Mouse (Mus musculus) adrenal gland, adult 2 months (tissue): Measurements from ENCODE around the gene Hist3h2a. TPM values are rescaled to one million over a fixed set of nuclear protein-coding genes. Genes with fewer than 3 reads are reported as not detected.

Experiments used
- DNase-seq: peaks from one replicate; pipeline ENCODE4 v3.0.0; 2021
- microRNA-seq, 2 experiments: library from miRNA; unstranded; fragments of <30 nt; microRNA quantifications; one replicate each; pipeline ENCODE4 v1.2.0; 2021
- polyA plus RNA-seq: library from polyadenylated mRNA; depleted of rRNA; stranded (reverse); fragments of >200 nt; gene quantifications from 2 replicates; pipeline ENCODE4 v1.2.3, GENCODE M21; 2012; rRNA removed
- total RNA-seq, 2 experiments: library from RNA; stranded (reverse); gene quantifications; 2 replicates each; pipeline ENCODE4 v1.2.3; 2021

Gene Hist3h2a
- total and polyA plus RNA-seq, 3 experiments = 13.5 to 26.3 (median 19.1) TPM

- no peak for DNase-seq
Measured at GRCm38 (mm10) chr11:58991911-58992310, 37.4 kb downstream of the Hist3h2a start.

GRCm38 (mm10) chr11:58993091-58993670 is 38.7 kb downstream of the Hist3h2a start:
- no peak for DNase-seq

GRCm38 (mm10) chr11:58994337-58994826 is 39.9 kb downstream of the Hist3h2a start:
- DNase-seq = peak; percentile 76

GRCm38 (mm10) chr11:58995061-58995806 is 40.7 kb downstream of the Hist3h2a start:
- no peak for DNase-seq

GRCm38 (mm10) chr11:58995807-58996370 is 41.4 kb downstream of the Hist3h2a start:
- DNase-seq = no peak

- DNase-seq = no peak
Measured at GRCm38 (mm10) chr11:58997541-58997940, 43.1 kb downstream of the Hist3h2a start.

GRCm38 (mm10) chr11:58999158-58999557 is 44.7 kb downstream of the Hist3h2a start:
- DNase-seq = no peak

GRCm38 (mm10) chr11:58999830-59000229 is 45.3 kb downstream of the Hist3h2a start:
- DNase-seq = no peak

- DNase-seq = no peak
Measured at GRCm38 (mm10) chr11:59000635-59001034, 46.1 kb downstream of the Hist3h2a start.

GRCm38 (mm10) chr11:59002327-59003079 is 48.0 kb downstream of the Hist3h2a start:
- no peak for DNase-seq

Small RNA genes lying within 50 kb of the gene (microRNA-seq; reads per million reads assigned to microRNA genes)
- 0 reads per million in 2 experiments for gene Gm44313

Other genes starting within 250 kb of the Hist3h2a start
- not detected for gene Olfr318, start 230.7 kb upstream of the Hist3h2a start, total RNA-seq
- gene Olfr318, start 230.7 kb upstream of the Hist3h2a start, polyA plus RNA-seq = not detected in 2 replicates
- not detected for gene Olfr317, start 215.5 kb upstream of the Hist3h2a start, total RNA-seq
- gene Olfr317, start 215.5 kb upstream of the Hist3h2a start, polyA plus RNA-seq = not detected in 2 replicates
- gene Olfr316, start 202.0 kb upstream of the Hist3h2a start, total RNA-seq = not detected
- not detected in 2 replicates for gene Olfr316, start 202.0 kb upstream of the Hist3h2a start, polyA plus RNA-seq
- gene Olfr315, start 181.5 kb upstream of the Hist3h2a start, total RNA-seq = not detected
- gene Olfr315, start 181.5 kb upstream of the Hist3h2a start, polyA plus RNA-seq = not detected in 2 replicates
- gene Olfr314, start 171.7 kb upstream of the Hist3h2a start, total RNA-seq = not detected
- not detected in 2 replicates for gene Olfr314, start 171.7 kb upstream of the Hist3h2a start, polyA plus RNA-seq
- gene Fam183b, start 152.7 kb upstream of the Hist3h2a start, total RNA-seq = 1 to 10 TPM; 2.2 to 2.7 TPM
- 0.39 TPM in 1 of 2 replicates, not detected in the other for gene Fam183b, start 152.7 kb upstream of the Hist3h2a start, polyA plus RNA-seq
- gene Olfr313, start 139.7 kb upstream of the Hist3h2a start, total RNA-seq = not detected
- not detected in 2 replicates for gene Olfr313, start 139.7 kb upstream of the Hist3h2a start, polyA plus RNA-seq
- gene Olfr312, start 125.4 kb upstream of the Hist3h2a start, total RNA-seq = not detected
- gene Olfr312, start 125.4 kb upstream of the Hist3h2a start, polyA plus RNA-seq = not detected in 2 replicates
- gene Olfr311, start 115.4 kb upstream of the Hist3h2a start, total RNA-seq = not detected
- not detected in 2 replicates for gene Olfr311, start 115.4 kb upstream of the Hist3h2a start, polyA plus RNA-seq
- gene Gm12258, start 107.5 kb upstream of the Hist3h2a start, total RNA-seq = 1 to 10 TPM; 4.6 to 5.0 TPM
- gene Gm12258, start 107.5 kb upstream of the Hist3h2a start, polyA plus RNA-seq = 0.73 and 1.3 TPM in 2 replicates
- gene 2810021J22Rik, start 87.5 kb upstream of the Hist3h2a start, total RNA-seq = 1 to 10 TPM; 3.9 to 7.2 TPM
- gene 2810021J22Rik, start 87.5 kb upstream of the Hist3h2a start, polyA plus RNA-seq = 1.7 and 1.8 TPM in 2 replicates
- 1 to 10 TPM; 3.5 to 5.0 TPM for gene Zfp39, start 50.5 kb upstream of the Hist3h2a start, total RNA-seq
- gene Zfp39, start 50.5 kb upstream of the Hist3h2a start, polyA plus RNA-seq = 0.15 and 0.33 TPM in 2 replicates
- gene Btnl10, start 36.8 kb upstream of the Hist3h2a start, total RNA-seq = under 1 TPM in 1 of 2 experiments, not detected in 1; 0.09 TPM
- gene Btnl10, start 36.8 kb upstream of the Hist3h2a start, polyA plus RNA-seq = not detected in 2 replicates
- 100 to 1,000 TPM; 143 to 198 TPM for gene Rnf187, start 15.8 kb upstream of the Hist3h2a start, total RNA-seq
- 545 and 648 TPM in 2 replicates for gene Rnf187, start 15.8 kb upstream of the Hist3h2a start, polyA plus RNA-seq
- 1 to 10 TPM; 2.5 to 8.2 TPM for gene Hist3h2ba, start 5.8 kb upstream of the Hist3h2a start, total RNA-seq
- 5.1 and 9.1 TPM in 2 replicates for gene Hist3h2ba, start 5.8 kb upstream of the Hist3h2a start, polyA plus RNA-seq
- gene Trim17, start within 50 bp of the Hist3h2a start, total RNA-seq = under 1 TPM; 0.17 TPM
- gene Trim17, start within 50 bp of the Hist3h2a start, polyA plus RNA-seq = 0.18 and 0.36 TPM in 2 replicates
- gene Trim11, start 23.4 kb downstream of the Hist3h2a start, total RNA-seq = 10 to 100 TPM; 21.3 to 23.4 TPM
- 45.2 and 45.7 TPM in 2 replicates for gene Trim11, start 23.4 kb downstream of the Hist3h2a start, polyA plus RNA-seq
- 1 to 10 TPM in 1 of 2 experiments, under 1 TPM in 1; 0.92 to 1.5 TPM for gene Obscn, start 181.7 kb downstream of the Hist3h2a start, total RNA-seq
- gene Obscn, start 181.7 kb downstream of the Hist3h2a start, polyA plus RNA-seq = 5.5 and 7.8 TPM in 2 replicates
- 10 to 100 TPM; 16.5 to 21.9 TPM for gene Iba57, start 209.1 kb downstream of the Hist3h2a start, total RNA-seq
- gene Iba57, start 209.1 kb downstream of the Hist3h2a start, polyA plus RNA-seq = 15.5 and 16.0 TPM in 2 replicates
- 1 to 10 TPM in 1 of 2 experiments, under 1 TPM in 1; 0.29 to 1.5 TPM for gene Gjc2, start 228.5 kb downstream of the Hist3h2a start, total RNA-seq
- gene Gjc2, start 228.5 kb downstream of the Hist3h2a start, polyA plus RNA-seq = 3.0 TPM in 2 replicates
- 10 to 100 TPM; 48.2 to 72.0 TPM for gene Guk1, start 237.5 kb downstream of the Hist3h2a start, total RNA-seq
- gene Guk1, start 237.5 kb downstream of the Hist3h2a start, polyA plus RNA-seq = 80.0 and 95.2 TPM in 2 replicates
- 10 to 100 TPM; 47.5 to 61.8 TPM for gene Mrpl55, start 247.8 kb downstream of the Hist3h2a start, total RNA-seq
- gene Mrpl55, start 247.8 kb downstream of the Hist3h2a start, polyA plus RNA-seq = 56.4 and 64.8 TPM in 2 replicates